Mouse (Mus musculus): ENCODE measurements around the gene Hk1. TPM values are rescaled to one million over a fixed set of nuclear protein-coding genes. Genes with fewer than 3 reads are reported as not detected.

The Hk1 gene
- polyA plus RNA-seq, 1 experiment from 2014 or later, result 19.9 TPM

Other genes starting within 250 kb of the Hk1 start
- 0.89 and 1.2 TPM in 2 replicates for gene Neurog3, start 246.8 kb downstream of the Hk1 start, polyA plus RNA-seq (2014; fragmentation: Nextera tagmentation; extraction: Ambion mirVana)
- 6.3 and 6.7 TPM in 2 replicates for gene Fam241b, start 236.0 kb downstream of the Hk1 start, polyA plus RNA-seq (2014; fragmentation: Nextera tagmentation; extraction: Ambion mirVana)
- 12.2 and 13.3 TPM in 2 replicates for gene Tspan15, start 148.7 kb downstream of the Hk1 start, polyA plus RNA-seq (2014; fragmentation: Nextera tagmentation; extraction: Ambion mirVana)
- gene Tacr2, start 127.5 kb downstream of the Hk1 start, polyA plus RNA-seq (2014; fragmentation: Nextera tagmentation; extraction: Ambion mirVana), result not detected in 2 replicates
- 0.11 and 0.41 TPM in 2 replicates for gene Hkdc1, start 42.6 kb upstream of the Hk1 start, polyA plus RNA-seq (2014; fragmentation: Nextera tagmentation; extraction: Ambion mirVana)
- gene 4930507D05Rik, start 69.6 kb upstream of the Hk1 start, polyA plus RNA-seq (2014; fragmentation: Nextera tagmentation; extraction: Ambion mirVana), result 0.89 and 1.2 TPM in 2 replicates
- gene Supv3l1, start 69.8 kb upstream of the Hk1 start, polyA plus RNA-seq (2014; fragmentation: Nextera tagmentation; extraction: Ambion mirVana), result 30.3 and 31.2 TPM in 2 replicates
- 95.0 and 101 TPM in 2 replicates for gene Vps26a, start 106.9 kb upstream of the Hk1 start, polyA plus RNA-seq (2014; fragmentation: Nextera tagmentation; extraction: Ambion mirVana)
- 4.1 and 6.9 TPM in 2 replicates for gene Srgn, start 147.5 kb upstream of the Hk1 start, polyA plus RNA-seq (2014; fragmentation: Nextera tagmentation; extraction: Ambion mirVana)
- 48.5 and 50.7 TPM in 2 replicates for gene Kif1bp, start 198.5 kb upstream of the Hk1 start, polyA plus RNA-seq (2014; fragmentation: Nextera tagmentation; extraction: Ambion mirVana)
- gene Ddx21, start 222.4 kb upstream of the Hk1 start, polyA plus RNA-seq (2014; fragmentation: Nextera tagmentation; extraction: Ambion mirVana), result 38.6 and 40.8 TPM in 2 replicates